Mouse (Mus musculus) bone marrow macrophage, adult 2 months (primary cell): ENCODE data around the gene Vmn1r123. TPM values are rescaled to one million over a fixed set of nuclear protein-coding genes. Genes with fewer than 3 reads are reported as not detected.
"Not testable (repeated sequence)": the region's sequence is repeated elsewhere in the genome, so short reads cannot be mapped to it uniquely, and the experiment has no call there.

Experiments
- H3K27ac ChIP-seq: 2 replicates; pipeline ENCODE4 v1.5.1; 2012; ENCODE audit warnings: low read depth, low read length; ENCODE audit not compliant: insufficient read depth
- H3K4me1 ChIP-seq: 2 replicates; pipeline ENCODE4 v1.6.1; 2012; ENCODE audit warnings: low read length; ENCODE audit not compliant: control insufficient read depth, insufficient read depth
- H3K4me3 ChIP-seq: 2 replicates; pipeline ENCODE4 v1.5.1; 2012; ENCODE audit warnings: mild to moderate bottlenecking, low read length, moderate library complexity; ENCODE audit not compliant: insufficient read depth
- polyA plus RNA-seq: library from polyadenylated mRNA; stranded (reverse); fragments of >200 nt; gene quantifications from 2 replicates; pipeline ENCODE4 v1.2.4, GENCODE M21; 2012; ENCODE audit not compliant: missing spikeins, insufficient read depth, insufficient read length

Gene Vmn1r123
- polyA plus RNA-seq: not detected in 2 replicates

- H3K4me1 ChIP-seq, H3K4me3 ChIP-seq, H3K27ac ChIP-seq: not testable (repeated sequence)
These were observed at the start of gene Vmn1r123 for GRCm38 (mm10) chr7:21161885-21162284. Vmn1r123 (plus strand) TSS chr7:21162185.

- not testable (repeated sequence) for H3K4me1 ChIP-seq, H3K27ac ChIP-seq, H3K4me3 ChIP-seq
These were observed 28.0 kb upstream of the Vmn1r123 start, which contains the start of gene Vmn1r122 for GRCm38 (mm10) chr7:21134028-21134427. Vmn1r122 (minus strand) TSS chr7:21134128.

- not testable (repeated sequence) for H3K27ac ChIP-seq, H3K4me3 ChIP-seq, H3K4me1 ChIP-seq
These were observed 28.3 kb downstream of the Vmn1r123 start, which contains the start of gene Gm5157 for GRCm38 (mm10) chr7:21190323-21190722. Gm5157 (minus strand) TSS chr7:21190423.

Other genes with a start within 250 kb of the Vmn1r123 start
- gene Vmn1r118, start 249.8 kb upstream of the Vmn1r123 start, polyA plus RNA-seq: not detected in 2 replicates
- gene Vmn1r119, start 149.7 kb upstream of the Vmn1r123 start, polyA plus RNA-seq: not detected in 2 replicates
- not detected in 2 replicates for gene Vmn1r120, start 108.4 kb upstream of the Vmn1r123 start, polyA plus RNA-seq
- not detected in 2 replicates for gene Vmn1r121, start 63.7 kb upstream of the Vmn1r123 start, polyA plus RNA-seq
- not detected in 2 replicates for gene Vmn1r122, start 28.1 kb upstream of the Vmn1r123 start, polyA plus RNA-seq
- gene Gm5157, start 28.2 kb downstream of the Vmn1r123 start, polyA plus RNA-seq: not detected in 2 replicates
- gene Vmn1r124, start 98.4 kb downstream of the Vmn1r123 start, polyA plus RNA-seq: not detected in 2 replicates
- not detected in 2 replicates for gene Vmn1r125, start 110.0 kb downstream of the Vmn1r123 start, polyA plus RNA-seq
- not detected in 2 replicates for gene Vmn1r126, start 139.3 kb downstream of the Vmn1r123 start, polyA plus RNA-seq
- not detected in 2 replicates for gene Vmn1r127, start 157.7 kb downstream of the Vmn1r123 start, polyA plus RNA-seq
- gene Vmn1r128, start 187.2 kb downstream of the Vmn1r123 start, polyA plus RNA-seq: not detected in 2 replicates
- not detected in 2 replicates for gene Vmn1r129, start 199.1 kb downstream of the Vmn1r123 start, polyA plus RNA-seq